Mouse (Mus musculus): ENCODE data around the gene Ttc16. TPM values are rescaled to one million over a fixed set of nuclear protein-coding genes. Genes with fewer than 3 reads are reported as not detected.

The Ttc16 gene
- polyA plus RNA-seq, 1 experiment from 2014 or later: 0.34 TPM

GRCm38 (mm10) chr2:32729547-32729946 is 45.9 kb downstream of the Ttc16 start:
- peaks cover 31% of the 10 kb centered on the region for H3K4me1 ChIP-seq (ENCODE audit: control insufficient read depth, insufficient read depth, low read length)
- no peaks in the 10 kb centered on the region for H3K27me3 ChIP-seq (replicated peaks; ENCODE audit: control insufficient read depth, insufficient read depth, low read length)
- peak overlapping the region; percentile 76 for H3K27ac ChIP-seq (ENCODE audit: low read length)
- H3K4me2 ChIP-seq (ENCODE audit: low read depth, low read length): peak overlapping the region; percentile 52; the same call in 1 of the 2 replicates
- H3K9me3 ChIP-seq (ENCODE audit: control insufficient read depth, low read length): no peaks in the 10 kb centered on the region
- peak overlapping the region; percentile 6 for H3K4me3 ChIP-seq (ENCODE audit: low read length)
- H3K9ac ChIP-seq (ENCODE audit: low read depth, low read length): 0 out of 2 replicates have a peak overlapping the region, but pooled peaks have one; percentile 16
- 66% methylated on average over 4 of the region's 4 CpGs for WGBS
- ATAC-seq: no peak
- no peaks in the 10 kb centered on the region for H3K36me3 ChIP-seq (ENCODE audit: control insufficient read depth, insufficient read depth, low read length)

- peaks cover 27% of the 10 kb centered on the region for H3K4me1 ChIP-seq (ENCODE audit: control insufficient read depth, insufficient read depth, low read length)
- H3K27me3 ChIP-seq (replicated peaks; ENCODE audit: control insufficient read depth, insufficient read depth, low read length): no peaks in the 10 kb centered on the region
- no peaks in the 10 kb centered on the region for H3K9me3 ChIP-seq (ENCODE audit: control insufficient read depth, low read length)
- peak overlapping the region; percentile 52 for H3K4me2 ChIP-seq (ENCODE audit: low read depth, low read length)
- WGBS: 35% methylated on average over 7 of the region's 7 CpGs
- peak overlapping the region; percentile 62 for H3K9ac ChIP-seq (ENCODE audit: low read depth, low read length)
- H3K4me3 ChIP-seq (ENCODE audit: low read length): peak overlapping the region; percentile 44
- no peaks in the 10 kb centered on the region for H3K36me3 ChIP-seq (ENCODE audit: control insufficient read depth, insufficient read depth, low read length)
- H3K27ac ChIP-seq (ENCODE audit: low read length): peak overlapping the region; percentile 45; the same call in 1 of the 2 replicates
- ATAC-seq: peak; percentile 14
Measured at GRCm38 (mm10) chr2:32728463-32728862, 47.0 kb downstream of the Ttc16 start.

- Histone ChIP-seq H3K4me1 (ENCODE audit: control insufficient read depth, insufficient read depth, low read length) (peaks cover 27% of the 10 kb centered on the region), H3K27ac (ENCODE audit: low read length) (no peak overlapping the region; the same call in 1 of the 2 replicates), H3K9ac (ENCODE audit: low read depth, low read length) (peak overlapping the region; percentile 62), H3K36me3 (ENCODE audit: control insufficient read depth, insufficient read depth, low read length) (no peaks in the 10 kb centered on the region), H3K4me3 (ENCODE audit: low read length) (peak overlapping the region; percentile 44), H3K9me3 (ENCODE audit: control insufficient read depth, low read length) (no peaks in the 10 kb centered on the region), H3K4me2 (ENCODE audit: low read depth, low read length) (peak overlapping the region; percentile 52), H3K27me3 (replicated peaks; ENCODE audit: control insufficient read depth, insufficient read depth, low read length) (no peaks in the 10 kb centered on the region)
- ATAC-seq: peak; percentile 97
- 0% methylated on average over 16 of the region's 16 CpGs for WGBS
Measured at GRCm38 (mm10) chr2:32727435-32727834, 48.0 kb downstream of the Ttc16 start.

GRCm38 (mm10) chr2:32724832-32725790 is 50.3 kb downstream of the Ttc16 start:
- H3K4me1 ChIP-seq (ENCODE audit: control insufficient read depth, insufficient read depth, low read length): peaks cover 30% of the 10 kb centered on the region
- H3K4me2 ChIP-seq (ENCODE audit: low read depth, low read length): no peak overlapping the region
- ATAC-seq: no peak
- no peaks in the 10 kb centered on the region for H3K27me3 ChIP-seq (replicated peaks; ENCODE audit: control insufficient read depth, insufficient read depth, low read length)
- no peak overlapping the region for H3K4me3 ChIP-seq (ENCODE audit: low read length)
- 69% methylated on average over 16 of the region's 16 CpGs for WGBS
- H3K36me3 ChIP-seq (ENCODE audit: control insufficient read depth, insufficient read depth, low read length): no peaks in the 10 kb centered on the region
- no peak overlapping the region; the same call in 1 of the 2 replicates for H3K27ac ChIP-seq (ENCODE audit: low read length)
- no peaks in the 10 kb centered on the region for H3K9me3 ChIP-seq (ENCODE audit: control insufficient read depth, low read length)
- peak overlapping the region; percentile 8; the same call in 1 of the 2 replicates for H3K9ac ChIP-seq (ENCODE audit: low read depth, low read length)

GRCm38 (mm10) chr2:32724149-32724548 is 51.3 kb downstream of the Ttc16 start:
- Histone ChIP-seq H3K4me1 (ENCODE audit: control insufficient read depth, insufficient read depth, low read length) (peaks cover 25% of the 10 kb centered on the region), H3K27ac (ENCODE audit: low read length) (no peak overlapping the region), H3K4me3 (ENCODE audit: low read length) (no peak overlapping the region), H3K36me3 (ENCODE audit: control insufficient read depth, insufficient read depth, low read length) (no peaks in the 10 kb centered on the region), H3K4me2 (ENCODE audit: low read depth, low read length) (no peak overlapping the region), H3K9ac (ENCODE audit: low read depth, low read length) (no peak overlapping the region), H3K9me3 (ENCODE audit: control insufficient read depth, low read length) (no peaks in the 10 kb centered on the region), H3K27me3 (replicated peaks; ENCODE audit: control insufficient read depth, insufficient read depth, low read length) (no peaks in the 10 kb centered on the region)
- 84% methylated on average over 4 of the region's 4 CpGs for WGBS
- ATAC-seq: no peak

GRCm38 (mm10) chr2:32722581-32722980 is 52.9 kb downstream of the Ttc16 start:
- Histone ChIP-seq H3K4me1 (ENCODE audit: control insufficient read depth, insufficient read depth, low read length) (peaks cover 18% of the 10 kb centered on the region), H3K36me3 (ENCODE audit: control insufficient read depth, insufficient read depth, low read length) (no peaks in the 10 kb centered on the region), H3K27me3 (replicated peaks; ENCODE audit: control insufficient read depth, insufficient read depth, low read length) (no peaks in the 10 kb centered on the region), H3K9me3 (ENCODE audit: control insufficient read depth, low read length) (no peaks in the 10 kb centered on the region), H3K27ac (ENCODE audit: low read length) (no peak overlapping the region), H3K9ac (ENCODE audit: low read depth, low read length) (no peak overlapping the region), H3K4me2 (ENCODE audit: low read depth, low read length) (peak overlapping the region; percentile 36; the same call in 1 of the 2 replicates), H3K4me3 (ENCODE audit: low read length) (no peak overlapping the region)
- ATAC-seq: no peak
- WGBS: 65% methylated on average over 3 of the region's 3 CpGs

- Histone ChIP-seq H3K36me3 (ENCODE audit: control insufficient read depth, insufficient read depth, low read length) (no peaks in the 10 kb centered on the region), H3K27me3 (replicated peaks; ENCODE audit: control insufficient read depth, insufficient read depth, low read length) (no peaks in the 10 kb centered on the region), H3K4me1 (ENCODE audit: control insufficient read depth, insufficient read depth, low read length) (peaks cover 18% of the 10 kb centered on the region), H3K4me3 (ENCODE audit: low read length) (peak overlapping the region; percentile 15; the same call in 1 of the 2 replicates), H3K4me2 (ENCODE audit: low read depth, low read length) (peak overlapping the region; percentile 36), H3K9ac (ENCODE audit: low read depth, low read length) (peak overlapping the region; percentile 56; the same call in 1 of the 2 replicates), H3K27ac (ENCODE audit: low read length) (no peak overlapping the region), H3K9me3 (ENCODE audit: control insufficient read depth, low read length) (no peaks in the 10 kb centered on the region)
- ATAC-seq: peak; percentile 34; the same call in 1 of the 2 replicates
- 45% methylated on average over 6 of the region's 6 CpGs for WGBS
Measured at GRCm38 (mm10) chr2:32722046-32722445, 53.4 kb downstream of the Ttc16 start.

- Histone ChIP-seq H3K9me3 (ENCODE audit: control insufficient read depth, low read length) (no peaks in the 10 kb centered on the region), H3K27me3 (replicated peaks; ENCODE audit: control insufficient read depth, insufficient read depth, low read length) (no peaks in the 10 kb centered on the region), H3K9ac (ENCODE audit: low read depth, low read length) (peak within 1 kb of the TSS; percentile 56; the same call in 1 of the 2 replicates), H3K4me3 (ENCODE audit: low read length) (peak within 1 kb of the TSS; percentile 15), H3K4me2 (ENCODE audit: low read depth, low read length) (peak within 1 kb of the TSS; percentile 36), H3K4me1 (ENCODE audit: control insufficient read depth, insufficient read depth, low read length) (peaks cover 18% of the 10 kb centered on the region), H3K36me3 (ENCODE audit: control insufficient read depth, insufficient read depth, low read length) (no peaks in the 10 kb centered on the region), H3K27ac (ENCODE audit: low read length) (peak within 1 kb of the TSS; percentile 24; the same call in 1 of the 2 replicates)
- 33% methylated on average over 8 of the region's 8 CpGs for WGBS
- peak; percentile 22; the same call in 1 of the 2 replicates for ATAC-seq
Measured at GRCm38 (mm10) chr2:32720681-32721229, 54.7 kb downstream of the Ttc16 start, which contains the start of gene Sh2d3c. Gene Sh2d3c (plus strand): TSS chr2:32721055.

GRCm38 (mm10) chr2:32720053-32720452 is 55.4 kb downstream of the Ttc16 start:
- no peak for ATAC-seq
- H3K4me2 ChIP-seq (ENCODE audit: low read depth, low read length): no peak overlapping the region
- no peaks in the 10 kb centered on the region for H3K9me3 ChIP-seq (ENCODE audit: control insufficient read depth, low read length)
- peaks cover 17% of the 10 kb centered on the region for H3K4me1 ChIP-seq (ENCODE audit: control insufficient read depth, insufficient read depth, low read length)
- no peak overlapping the region for H3K27ac ChIP-seq (ENCODE audit: low read length)
- no peak overlapping the region for H3K9ac ChIP-seq (ENCODE audit: low read depth, low read length)
- 94% methylated on average over 3 of the region's 3 CpGs for WGBS
- H3K36me3 ChIP-seq (ENCODE audit: control insufficient read depth, insufficient read depth, low read length): no peaks in the 10 kb centered on the region
- no peaks in the 10 kb centered on the region for H3K27me3 ChIP-seq (replicated peaks; ENCODE audit: control insufficient read depth, insufficient read depth, low read length)
- no peak overlapping the region for H3K4me3 ChIP-seq (ENCODE audit: low read length)
